In genomic region chr6:134564539-134564938, GRCm38 (mm10) we compare ENCODE assay signal across 8 mouse cellular contexts. TPM values are rescaled to one million over a fixed set of nuclear protein-coding genes. Genes with fewer than 3 reads are reported as not detected.
DNase-seq lines count a peak whose midpoint lies in the region; ATAC-seq and TF ChIP-seq lines count a peak whose summit lies in the region.
"Had no signal": no experiment of that assay in that cellular context is flagged by ENCODE, and none has a peak within 500 bp of the region (broad histone marks: within the 10 kb centered on the region; RNA-seq: fewer than 3 reads in every experiment).

No protein-coding gene starts in this region.

- no peaks in the 10 kb centered on the region for H3K9me3 ChIP-seq in lung, postnatal 0 days (ENCODE audit: low read length)
- no peaks in the 10 kb centered on the region for H3K9me3 ChIP-seq in hindbrain, embryonic 16.5 days (ENCODE audit: control insufficient read depth, low read length)
- H3K9me3 ChIP-seq in liver, embryonic 15.5 days (replicated peaks): no peaks in the 10 kb centered on the region

- H3K4me2 ChIP-seq in lung, postnatal 0 days (replicated peaks; ENCODE audit: low read depth, low read length): peak overlapping the region; percentile 76; the same call in 1 of the 2 replicates
- H3K4me2 ChIP-seq in hindbrain, embryonic 16.5 days (ENCODE audit: low read length): peak overlapping the region; percentile 79
- peak overlapping the region; percentile 45 for H3K4me2 ChIP-seq in liver, embryonic 15.5 days

- peaks cover 7% of the 10 kb centered on the region; the same call in 1 of the 2 replicates for H3K4me1 ChIP-seq in lung, postnatal 0 days (ENCODE audit: insufficient read depth, low read depth, low read length)
- peaks cover 10% of the 10 kb centered on the region for H3K4me1 ChIP-seq in hindbrain, embryonic 16.5 days (ENCODE audit: control insufficient read depth, insufficient read depth, low read depth, low read length)
- H3K4me1 ChIP-seq in liver, embryonic 15.5 days (replicated peaks): peaks cover 38% of the 10 kb centered on the region

- no peaks in the 10 kb centered on the region for H3K36me3 ChIP-seq in lung, postnatal 0 days (ENCODE audit: insufficient read depth, low read length)
- no peaks in the 10 kb centered on the region for H3K36me3 ChIP-seq in hindbrain, embryonic 16.5 days (ENCODE audit: control insufficient read depth, insufficient read depth, low read length)
- H3K36me3 ChIP-seq in liver, embryonic 15.5 days (replicated peaks): no peaks in the 10 kb centered on the region

- no peak for TF ChIP-seq CTCF in lung, postnatal 0 days (IDR thresholded peaks at IDR 0.05)

- no peak overlapping the region for H3K4me3 ChIP-seq in lung, postnatal 0 days (ENCODE audit: low read depth, low read length)
- H3K4me3 ChIP-seq in hindbrain, embryonic 16.5 days (ENCODE audit: low read length): no peak overlapping the region
- peak overlapping the region; percentile 24; the same call in 1 of the 2 replicates for H3K4me3 ChIP-seq in liver, embryonic 15.5 days (replicated peaks)

- DNase-seq in lung, postnatal 0 days (ENCODE audit: low spot score): no peak
- no peak for DNase-seq in lung, postnatal 14 days
- no peak for DNase-seq in spleen, postnatal 4 days (ENCODE audit: low spot score in 2 of 2)
- no peak for DNase-seq in layer of hippocampus, postnatal 14 days (ENCODE audit: low spot score in 2 of 2)
- DNase-seq in cerebellum, postnatal 14 days: no peak

- no peak for ATAC-seq in lung, postnatal 0 days
- no peak for ATAC-seq in hindbrain, embryonic 16.5 days
- ATAC-seq in liver, embryonic 15.5 days (ENCODE audit: insufficient read depth): no peak
- ATAC-seq: Patski had no signal

- no peak overlapping the region for H3K27ac ChIP-seq in lung, postnatal 0 days (ENCODE audit: low read length)
- no peak overlapping the region for H3K27ac ChIP-seq in hindbrain, embryonic 16.5 days (ENCODE audit: low read depth, low read length)
- no peak overlapping the region for H3K27ac ChIP-seq in liver, embryonic 15.5 days (replicated peaks)

- no peak overlapping the region for H3K9ac ChIP-seq in lung, postnatal 0 days (replicated peaks; ENCODE audit: low read depth)
- H3K9ac ChIP-seq in hindbrain, embryonic 16.5 days (ENCODE audit: low read depth, low read length): no peak overlapping the region
- no peak overlapping the region for H3K9ac ChIP-seq in liver, embryonic 15.5 days

- H3K27me3 ChIP-seq in lung, postnatal 0 days (replicated peaks; ENCODE audit: insufficient read depth, low read length): no peaks in the 10 kb centered on the region
- no peaks in the 10 kb centered on the region for H3K27me3 ChIP-seq in hindbrain, embryonic 16.5 days (replicated peaks; ENCODE audit: control insufficient read depth, insufficient read depth, low read length)
- no peaks in the 10 kb centered on the region for H3K27me3 ChIP-seq in liver, embryonic 15.5 days
- H3K27me3 ChIP-seq: Patski had no signal

- TF ChIP-seq EP300 in lung, postnatal 0 days (IDR thresholded peaks at IDR 0.05): no peak

- WGBS in lung, postnatal 0 days: 45% methylated on average over 2 of the region's 2 CpGs
- WGBS in hindbrain, embryonic 16.5 days: 66% methylated on average over 2 of the region's 2 CpGs
- whole genome bisulfite sequencing in liver, embryonic 15.5 days (ENCODE audit: insufficient replicate concordance): 53% methylated on average over 2 of the region's 2 CpGs

RNA-seq across cellular contexts. Expression of gene Lrp6, which starts 2.2 kb away (rescaled TPM):
- 17.0 and 18.7 TPM in 2 replicates for polyA plus RNA-seq in lung, postnatal 0 days (2015; fragmentation: Nextera tagmentation; extraction: Ambion mirVana)
- polyA plus RNA-seq in hindbrain, embryonic 16.5 days (2015; fragmentation: Nextera tagmentation; extraction: Ambion mirVana): 12.6 and 15.4 TPM in 2 replicates
- 7.2 and 8.0 TPM in 2 replicates for polyA plus RNA-seq in liver, embryonic 15.5 days (2015; fragmentation: Nextera tagmentation; extraction: Ambion mirVana)
- total RNA-seq in layer of hippocampus, postnatal 14 days (2021): 10 to 100 TPM; 56.1 to 58.4 TPM
